Mouse (Mus musculus): ENCODE data around the gene Olfr1391. TPM values are rescaled to one million over a fixed set of nuclear protein-coding genes. Genes with fewer than 3 reads are reported as not detected.

Olfr1391 gene
- polyA plus RNA-seq, 1 experiment from 2014 or later, result not detected

- no peak for ATAC-seq (replicated peaks; ENCODE audit: insufficient number of reproducible peaks, low FRiP score, low TSS enrichment, low read depth)
- Histone ChIP-seq H3K4me3 (ENCODE audit: low read depth, low read length) (no peak overlapping the region), H3K4me2 (ENCODE audit: low read depth, low read length) (no peak overlapping the region), H3K27ac (replicated peaks; ENCODE audit: low read depth, low read length) (no peak overlapping the region), H3K27me3 (ENCODE audit: control insufficient read depth, insufficient read depth, low read length) (no peaks in the 10 kb centered on the region), H3K9me3 (replicated peaks; ENCODE audit: control insufficient read depth, low read length) (no peaks in the 10 kb centered on the region), H3K4me1 (ENCODE audit: control insufficient read depth, insufficient read depth, low read length) (no peaks in the 10 kb centered on the region), H3K9ac (replicated peaks; ENCODE audit: low read length) (no peak overlapping the region), H3K36me3 (replicated peaks; ENCODE audit: control insufficient read depth, insufficient read depth, low read depth, low read length) (no peaks in the 10 kb centered on the region)
- DNase-seq (ENCODE audit: low spot score), result no peak
- WGBS, result 84% methylated on average over 3 of the region's 3 CpGs
Measured at GRCm38 (mm10) chr11:49326726-49327125, 4.2 kb downstream of the Olfr1391 start.

DNA sequence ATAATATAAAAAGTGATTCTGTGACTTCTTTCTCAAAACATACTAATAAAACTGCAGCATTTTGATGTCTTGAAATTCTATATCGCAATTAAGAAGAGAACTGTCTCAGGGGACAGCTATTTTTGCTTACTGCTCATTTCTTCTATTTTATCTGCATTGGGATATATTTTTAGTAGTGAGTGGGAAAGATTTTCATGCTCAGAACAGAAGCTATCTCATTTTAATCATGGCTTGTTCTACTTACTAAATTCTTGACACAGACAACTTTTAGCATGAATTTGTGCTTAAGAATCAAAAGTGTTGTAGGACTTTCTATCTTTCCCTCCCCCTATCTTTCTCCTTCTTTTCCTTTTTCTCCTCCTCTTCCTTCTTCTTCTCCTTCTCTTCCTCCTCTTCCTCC is 7.1 kb downstream of the Olfr1391 start:
- Histone ChIP-seq H3K4me2 (ENCODE audit: low read depth, low read length) (no peak overlapping the region), H3K27me3 (ENCODE audit: control insufficient read depth, insufficient read depth, low read length) (no peaks in the 10 kb centered on the region), H3K27ac (replicated peaks; ENCODE audit: low read depth, low read length) (no peak overlapping the region), H3K36me3 (replicated peaks; ENCODE audit: control insufficient read depth, insufficient read depth, low read depth, low read length) (no peaks in the 10 kb centered on the region), H3K9ac (replicated peaks; ENCODE audit: low read length) (no peak overlapping the region), H3K9me3 (replicated peaks; ENCODE audit: control insufficient read depth, low read length) (no peaks in the 10 kb centered on the region), H3K4me1 (ENCODE audit: control insufficient read depth, insufficient read depth, low read length) (no peaks in the 10 kb centered on the region), H3K4me3 (ENCODE audit: low read depth, low read length) (no peak overlapping the region)
- DNase-seq (ENCODE audit: low spot score) (no peak), ATAC-seq (replicated peaks; ENCODE audit: insufficient number of reproducible peaks, low FRiP score, low TSS enrichment, low read depth) (no peak)
- 72% methylated on average over 1 of the region's 1 CpGs for WGBS

DNA sequence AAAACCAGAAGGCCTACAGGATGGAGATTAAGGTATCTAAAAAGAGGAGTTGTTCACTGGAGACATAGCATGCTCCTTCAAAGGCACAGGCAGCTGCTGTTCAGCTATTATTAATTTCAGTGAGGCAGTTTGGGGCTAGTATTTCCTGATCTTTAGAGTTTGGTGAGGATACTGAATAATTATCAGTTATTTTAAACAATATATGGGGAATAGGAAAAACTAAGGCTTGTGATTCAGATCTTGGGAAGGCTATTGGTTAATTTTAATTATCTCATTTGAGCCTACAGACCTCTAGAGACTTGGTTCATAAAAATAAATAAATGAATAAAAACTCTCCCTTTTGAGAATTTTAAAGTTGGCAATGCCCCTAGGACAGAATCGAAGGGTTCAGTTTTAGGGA is 12.3 kb downstream of the Olfr1391 start, which contains the start of gene Olfr1390:
TSS of gene Olfr1390 (plus strand) at position 301 of the 400 bp plus-strand sequence.
- no peaks in the 10 kb centered on the region for H3K36me3 ChIP-seq (replicated peaks; ENCODE audit: control insufficient read depth, insufficient read depth, low read depth, low read length)
- no peak within 1 kb of the TSS for H3K27ac ChIP-seq (replicated peaks; ENCODE audit: low read depth, low read length)
- no peak within 1 kb of the TSS for H3K4me2 ChIP-seq (ENCODE audit: low read depth, low read length)
- ATAC-seq (replicated peaks; ENCODE audit: insufficient number of reproducible peaks, low FRiP score, low TSS enrichment, low read depth) (no peak), DNase-seq (ENCODE audit: low spot score) (no peak)
- no peaks in the 10 kb centered on the region for H3K9me3 ChIP-seq (replicated peaks; ENCODE audit: control insufficient read depth, low read length)
- no peaks in the 10 kb centered on the region for H3K27me3 ChIP-seq (ENCODE audit: control insufficient read depth, insufficient read depth, low read length)
- H3K4me1 ChIP-seq (ENCODE audit: control insufficient read depth, insufficient read depth, low read length), result no peaks in the 10 kb centered on the region
- 85% methylated on average over 1 of the region's 1 CpGs for WGBS
- H3K9ac ChIP-seq (replicated peaks; ENCODE audit: low read length), result no peak within 1 kb of the TSS
- no peak within 1 kb of the TSS for H3K4me3 ChIP-seq (ENCODE audit: low read depth, low read length)

GRCm38 (mm10) chr11:49337150-49337832 is 14.7 kb downstream of the Olfr1391 start:
- H3K27me3 ChIP-seq (ENCODE audit: control insufficient read depth, insufficient read depth, low read length), result no peaks in the 10 kb centered on the region
- no peak overlapping the region for H3K27ac ChIP-seq (replicated peaks; ENCODE audit: low read depth, low read length)
- DNase-seq (ENCODE audit: low spot score) (no peak), ATAC-seq (replicated peaks; ENCODE audit: insufficient number of reproducible peaks, low FRiP score, low TSS enrichment, low read depth) (no peak)
- no peak overlapping the region for H3K9ac ChIP-seq (replicated peaks; ENCODE audit: low read length)
- WGBS, result 66% methylated on average over 4 of the region's 4 CpGs
- H3K36me3 ChIP-seq (replicated peaks; ENCODE audit: control insufficient read depth, insufficient read depth, low read depth, low read length), result no peaks in the 10 kb centered on the region
- no peaks in the 10 kb centered on the region for H3K4me1 ChIP-seq (ENCODE audit: control insufficient read depth, insufficient read depth, low read length)
- no peak overlapping the region for H3K4me3 ChIP-seq (ENCODE audit: low read depth, low read length)
- H3K9me3 ChIP-seq (replicated peaks; ENCODE audit: control insufficient read depth, low read length), result no peaks in the 10 kb centered on the region
- H3K4me2 ChIP-seq (ENCODE audit: low read depth, low read length), result no peak overlapping the region

Other genes with a start within 250 kb of the Olfr1391 start
- gene Ifi47, start 246.2 kb upstream of the Olfr1391 start, polyA plus RNA-seq (2014; fragmentation: Nextera tagmentation; extraction: Ambion mirVana), result 0.56 and 1.2 TPM in 2 replicates
- gene Olfr1396, start 207.9 kb upstream of the Olfr1391 start, polyA plus RNA-seq (2014; fragmentation: Nextera tagmentation; extraction: Ambion mirVana), result not detected in 2 replicates
- gene Olfr1395, start 180.5 kb upstream of the Olfr1391 start, polyA plus RNA-seq (2014; fragmentation: Nextera tagmentation; extraction: Ambion mirVana), result not detected in 2 replicates
- not detected in 2 replicates for gene Olfr1394, start 168.4 kb upstream of the Olfr1391 start, polyA plus RNA-seq (2014; fragmentation: Nextera tagmentation; extraction: Ambion mirVana)
- gene Btnl9, start 135.6 kb upstream of the Olfr1391 start, polyA plus RNA-seq (2014; fragmentation: Nextera tagmentation; extraction: Ambion mirVana), result 0.15 and 0.77 TPM in 2 replicates
- 64.0 and 66.1 TPM in 2 replicates for gene Zfp62, start 119.5 kb upstream of the Olfr1391 start, polyA plus RNA-seq (2014; fragmentation: Nextera tagmentation; extraction: Ambion mirVana)
- 26.4 and 32.8 TPM in 2 replicates for gene Mgat1, start 78.6 kb upstream of the Olfr1391 start, polyA plus RNA-seq (2014; fragmentation: Nextera tagmentation; extraction: Ambion mirVana)
- 0.17 TPM in 1 of 2 replicates, not detected in the other for gene Olfr1393, start 44.4 kb upstream of the Olfr1391 start, polyA plus RNA-seq (2014; fragmentation: Nextera tagmentation; extraction: Ambion mirVana)
- gene Olfr1392, start 37.5 kb upstream of the Olfr1391 start, polyA plus RNA-seq (2014; fragmentation: Nextera tagmentation; extraction: Ambion mirVana), result not detected in 2 replicates
- not detected in 2 replicates for gene Olfr10, start 18.0 kb upstream of the Olfr1391 start, polyA plus RNA-seq (2014; fragmentation: Nextera tagmentation; extraction: Ambion mirVana)
- not detected in 2 replicates for gene Olfr1390, start 12.4 kb downstream of the Olfr1391 start, polyA plus RNA-seq (2014; fragmentation: Nextera tagmentation; extraction: Ambion mirVana)
- gene Olfr1389, start 100.3 kb downstream of the Olfr1391 start, polyA plus RNA-seq (2014; fragmentation: Nextera tagmentation; extraction: Ambion mirVana), result not detected in 2 replicates
- 0.22 and 0.38 TPM in 2 replicates for gene Olfr1388, start 113.9 kb downstream of the Olfr1391 start, polyA plus RNA-seq (2014; fragmentation: Nextera tagmentation; extraction: Ambion mirVana)
- not detected in 2 replicates for gene Olfr1387, start 132.6 kb downstream of the Olfr1391 start, polyA plus RNA-seq (2014; fragmentation: Nextera tagmentation; extraction: Ambion mirVana)
- gene Olfr1386, start 142.3 kb downstream of the Olfr1391 start, polyA plus RNA-seq (2014; fragmentation: Nextera tagmentation; extraction: Ambion mirVana), result not detected in 2 replicates
- not detected in 2 replicates for gene Olfr1385, start 166.3 kb downstream of the Olfr1391 start, polyA plus RNA-seq (2014; fragmentation: Nextera tagmentation; extraction: Ambion mirVana)
- not detected in 2 replicates for gene Olfr1384, start 184.0 kb downstream of the Olfr1391 start, polyA plus RNA-seq (2014; fragmentation: Nextera tagmentation; extraction: Ambion mirVana)
- not detected in 2 replicates for gene Olfr1383, start 196.9 kb downstream of the Olfr1391 start, polyA plus RNA-seq (2014; fragmentation: Nextera tagmentation; extraction: Ambion mirVana)
- not detected in 2 replicates for gene Olfr1382, start 205.5 kb downstream of the Olfr1391 start, polyA plus RNA-seq (2014; fragmentation: Nextera tagmentation; extraction: Ambion mirVana)
- gene Olfr1381, start 220.7 kb downstream of the Olfr1391 start, polyA plus RNA-seq (2014; fragmentation: Nextera tagmentation; extraction: Ambion mirVana), result not detected in 2 replicates
- not detected in 2 replicates for gene Olfr1380, start 234.1 kb downstream of the Olfr1391 start, polyA plus RNA-seq (2014; fragmentation: Nextera tagmentation; extraction: Ambion mirVana)